Mouse (Mus musculus) T-helper 2 cell (primary cell): ENCODE measurements around the gene AI481877.

ENCODE experiments used
- in situ Hi-C: fragments of 300-600 bp; cut with MboI, MseI; formaldehyde crosslinking; loops from one replicate; pipeline ENCODE4 v1.15.1; 2025; ENCODE audit warnings: high pct_unique_total_duplicates

The AI481877 gene

GRCm38 (mm10) chr4:59125053-59125452, 13.7 kb downstream of the AI481877 start:
- in situ Hi-C loops: no loop called here

- in situ Hi-C loops: no loop called here
Observed at GRCm38 (mm10) chr4:59123557-59123956, 15.2 kb downstream of the AI481877 start.

DNA sequence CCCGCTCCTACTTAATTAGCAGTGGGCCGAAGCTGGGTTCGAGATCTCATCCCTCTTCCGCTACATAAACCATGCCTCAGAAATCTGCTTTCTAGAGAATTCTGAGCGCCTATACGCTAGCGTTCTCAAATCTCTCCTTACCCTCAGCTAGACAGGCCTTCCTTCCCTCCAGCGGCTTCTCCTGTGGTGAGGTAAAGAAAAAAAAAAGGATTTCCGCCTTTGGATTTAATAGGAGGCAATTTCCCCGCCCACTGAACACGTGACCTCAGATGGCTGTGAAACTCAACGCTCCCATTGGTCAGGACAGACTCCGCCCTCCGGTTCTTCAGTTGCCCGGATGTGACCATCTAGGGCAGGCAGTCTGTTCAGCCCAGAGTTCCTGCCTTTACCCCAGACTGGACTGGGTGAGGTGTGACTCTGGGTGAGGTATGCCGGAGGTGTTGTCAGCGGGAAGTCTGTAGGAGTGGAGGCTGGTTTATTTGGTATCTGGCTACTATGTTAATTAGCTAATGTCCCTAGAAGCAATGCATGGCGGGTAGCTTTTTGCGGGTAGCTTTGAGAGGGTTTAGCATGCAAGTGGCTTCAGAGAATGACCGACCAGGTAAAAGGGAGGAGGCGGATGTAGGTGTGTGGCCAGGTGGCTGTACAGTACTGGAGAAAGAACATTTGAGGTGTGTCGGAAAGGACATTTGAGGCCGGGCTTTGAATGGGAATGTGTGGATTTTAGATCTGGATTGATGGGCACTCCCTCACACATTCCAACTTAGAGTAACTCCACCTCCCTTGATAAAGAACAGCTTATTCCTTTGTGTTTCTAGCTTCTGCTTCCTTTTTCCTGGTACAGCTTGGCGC, 20.9 kb downstream of the AI481877 start:
- in situ Hi-C loops: no loop called here

DNA sequence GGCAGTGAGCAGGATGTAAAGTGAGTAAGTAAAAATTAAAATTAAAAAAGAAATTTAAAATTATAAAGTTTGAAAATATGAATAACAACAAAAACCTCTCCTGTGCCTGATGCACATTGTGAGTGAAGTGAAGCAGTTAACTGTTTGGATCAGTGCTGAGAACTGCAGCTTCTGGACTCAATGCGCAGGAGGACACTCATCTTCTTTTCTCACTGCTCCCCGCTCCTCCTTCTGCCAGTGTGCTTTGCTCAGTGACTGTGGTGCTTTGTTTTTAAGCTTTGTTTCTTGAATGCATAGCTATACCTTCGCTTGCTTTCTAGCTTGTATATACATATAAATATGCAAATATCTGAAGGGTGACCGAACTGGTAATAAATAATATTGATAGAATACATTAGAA, 30.1 kb downstream of the AI481877 start:
- in situ Hi-C loops: loop anchor here (10.0 kb wide), 1 partner anchor 56 kb away; no protein-coding TSS in a partner anchor

DNA sequence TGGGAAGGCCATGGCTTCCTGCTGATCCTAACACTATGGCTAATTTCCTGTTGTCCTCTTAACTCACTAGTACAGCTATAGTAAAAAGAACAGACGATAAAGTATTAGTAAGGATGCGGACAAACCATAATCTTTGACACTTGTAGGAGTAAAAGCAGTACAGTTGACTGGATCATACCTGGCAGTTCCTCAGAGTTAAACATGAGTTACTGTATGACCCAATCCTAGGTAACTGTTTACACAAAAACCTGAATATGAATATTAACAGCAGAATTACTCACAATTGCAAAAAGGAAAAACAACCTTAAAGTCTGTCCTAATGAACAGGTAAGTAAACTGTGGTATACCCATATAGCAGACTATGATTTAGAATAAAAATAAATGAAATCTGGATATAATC, 30.9 kb downstream of the AI481877 start:
- in situ Hi-C loops: loop anchor here (10.0 kb wide), 1 partner anchor 57 kb away; no protein-coding TSS in a partner anchor

DNA sequence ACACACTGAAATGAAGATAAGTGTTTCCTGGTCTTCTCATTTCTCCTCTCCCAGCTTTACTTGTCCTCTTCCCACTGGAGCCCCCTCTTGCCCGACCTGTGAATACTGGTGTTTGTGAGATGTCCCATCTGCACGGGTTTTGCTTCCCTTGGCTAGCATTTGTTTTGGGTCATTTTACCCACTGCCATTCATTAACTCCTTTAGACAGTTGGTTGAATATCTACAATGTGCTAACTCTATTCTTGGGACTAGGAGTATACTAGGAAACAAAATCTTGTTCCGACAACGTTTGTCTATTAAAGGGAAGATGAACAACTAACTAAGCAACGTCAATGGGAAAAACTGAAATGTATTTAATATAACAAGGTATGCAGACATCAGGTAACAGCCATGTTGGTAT, 32.1 kb downstream of the AI481877 start:
- in situ Hi-C loops: loop anchor here (10.0 kb wide), 1 partner anchor 58 kb away; no protein-coding TSS in a partner anchor

- in situ Hi-C loops: loop anchor here (10.0 kb wide), 1 partner anchor 61 kb away; no protein-coding TSS in a partner anchor
Observed at GRCm38 (mm10) chr4:59104166-59104565, 34.6 kb downstream of the AI481877 start.

- in situ Hi-C loops: loop anchor here (5.0 kb wide), 1 partner anchor 241 kb away; no protein-coding TSS in a partner anchor
Observed at GRCm38 (mm10) chr4:59096393-59096792, 42.4 kb downstream of the AI481877 start.

- in situ Hi-C loops: no loop called here
Observed at GRCm38 (mm10) chr4:59089391-59089790, 49.4 kb downstream of the AI481877 start.

DNA sequence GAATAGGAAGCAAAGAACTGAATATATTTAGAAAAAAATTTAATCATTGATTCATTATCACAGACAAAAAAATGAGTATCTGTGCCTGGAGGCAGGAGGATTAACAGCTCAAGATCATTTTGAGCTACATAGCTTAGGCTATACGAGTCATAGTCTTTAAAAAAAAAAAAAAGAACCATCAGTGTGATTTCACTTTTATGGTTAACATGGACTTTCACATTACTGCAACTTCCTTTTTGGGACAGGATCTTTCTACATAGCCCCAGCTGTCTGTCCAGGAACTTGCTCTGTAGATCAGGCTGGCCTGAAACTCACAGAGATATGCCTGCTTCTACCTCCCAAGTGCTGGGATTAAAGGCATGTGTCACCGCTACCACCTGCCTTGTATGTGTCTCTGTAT, 55.4 kb downstream of the AI481877 start:
- in situ Hi-C loops: no loop called here

GRCm38 (mm10) chr4:59069276-59069675, 69.5 kb downstream of the AI481877 start:
- in situ Hi-C loops: no loop called here

GRCm38 (mm10) chr4:59062526-59062925, 76.3 kb downstream of the AI481877 start:
- in situ Hi-C loops: no loop called here

DNA sequence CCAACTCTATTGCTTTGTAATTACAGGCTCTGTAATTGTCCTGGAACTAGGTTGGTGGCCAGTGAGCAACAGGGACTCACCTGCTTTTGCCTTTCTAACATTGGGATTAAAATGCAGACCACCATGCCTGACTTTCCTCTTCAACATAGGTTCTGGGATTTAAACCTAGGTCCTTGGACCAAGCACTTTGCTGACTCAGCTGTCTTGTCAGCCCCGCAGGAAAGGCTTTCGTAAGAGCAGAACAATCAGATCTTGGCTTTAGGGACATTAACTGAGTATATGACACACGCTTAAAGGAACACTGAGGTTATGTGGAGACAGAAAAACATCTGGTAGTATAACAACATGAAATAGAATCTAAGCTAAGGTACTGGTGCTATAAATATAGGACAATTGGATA, 80.9 kb downstream of the AI481877 start:
- in situ Hi-C loops: no loop called here

DNA sequence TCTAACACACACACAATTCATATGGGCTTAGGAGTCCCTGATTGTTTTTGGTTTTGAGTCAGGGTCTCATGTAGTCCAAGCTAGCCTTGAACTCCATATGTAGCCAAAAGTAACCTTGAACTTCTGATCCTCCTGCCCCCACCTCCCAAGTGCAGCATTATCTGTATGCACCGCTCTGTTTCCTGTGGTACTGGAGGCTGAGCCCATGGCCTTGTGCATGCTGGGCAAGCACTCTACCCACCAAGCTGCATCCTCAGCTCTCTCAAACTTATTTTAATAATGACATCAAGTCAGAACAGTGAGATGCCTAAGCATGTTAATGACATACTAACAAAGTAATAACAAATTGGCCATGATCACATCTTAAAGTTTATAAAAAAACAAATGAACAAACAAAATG, 87.7 kb downstream of the AI481877 start:
- in situ Hi-C loops: no loop called here

DNA sequence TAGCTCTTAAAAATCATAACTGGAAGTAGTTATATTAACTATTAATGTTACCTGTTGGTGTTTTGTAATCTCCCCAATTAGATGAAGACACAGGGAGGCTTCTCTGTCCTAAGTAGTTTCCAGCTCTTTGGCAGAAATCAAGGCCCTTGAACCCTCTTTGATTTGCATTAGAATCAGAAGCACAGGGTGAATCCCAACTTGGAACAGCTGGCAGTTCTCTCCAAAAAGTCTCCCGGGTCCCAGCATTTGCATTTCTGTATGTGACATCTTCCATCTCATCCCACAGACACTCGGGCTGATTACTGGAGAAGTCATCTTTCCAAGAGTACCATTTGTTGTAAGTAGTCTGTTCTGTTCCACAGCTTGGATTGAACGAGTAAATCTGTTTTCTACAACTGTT, 91.6 kb downstream of the AI481877 start:
- in situ Hi-C loops: no loop called here

GRCm38 (mm10) chr4:59043891-59044290, 94.9 kb downstream of the AI481877 start:
- in situ Hi-C loops: no loop called here

- in situ Hi-C loops: no loop called here
Observed at GRCm38 (mm10) chr4:59043074-59043473, 95.7 kb downstream of the AI481877 start.

DNA sequence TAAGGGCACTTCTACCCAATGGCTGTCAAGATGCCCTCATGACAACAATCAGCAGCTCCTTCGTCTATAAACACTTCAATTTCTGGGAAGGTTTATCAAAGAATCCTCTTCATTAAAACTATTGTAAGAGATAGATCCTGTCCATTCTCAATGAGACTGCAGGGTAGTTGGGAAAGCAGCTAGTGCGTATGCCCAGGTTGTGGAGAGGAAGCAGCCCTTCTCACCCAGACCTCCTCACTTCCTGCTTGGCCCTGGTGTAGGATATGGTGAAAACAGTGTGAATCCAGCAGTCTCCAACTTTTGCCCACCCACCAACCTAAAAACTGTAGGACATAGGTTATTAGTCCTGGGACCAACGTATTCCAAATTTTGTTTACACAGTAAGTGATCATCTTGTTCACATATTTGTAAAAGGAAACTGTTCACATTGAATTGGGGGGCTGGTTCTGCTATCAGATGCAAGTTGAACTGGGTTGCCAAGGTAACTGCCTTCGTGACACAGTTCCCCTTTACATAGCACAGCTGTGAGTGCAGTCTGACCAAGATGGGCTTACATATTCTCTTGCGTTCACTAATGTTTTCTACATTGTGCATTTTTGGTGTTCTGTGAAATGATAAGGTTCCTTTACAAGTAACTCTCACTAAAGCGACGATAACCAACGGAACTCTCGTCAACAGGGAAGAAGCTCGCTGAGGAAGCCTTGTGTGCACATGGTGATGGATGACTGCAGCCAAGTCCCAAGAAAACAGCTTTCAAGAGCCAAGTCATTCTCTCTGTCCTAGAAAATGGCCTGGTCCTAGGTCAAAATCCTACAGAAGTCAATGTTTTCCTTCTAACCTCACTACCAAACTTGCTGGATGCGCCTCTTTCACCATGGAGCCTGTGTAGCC, 98.1 kb downstream of the AI481877 start:
- in situ Hi-C loops: no loop called here

- in situ Hi-C loops: loop anchor here (5.0 kb wide), 2 partner anchors 40 to 735 kb away; partner anchors contain the start of gene Dnajc25
Observed at GRCm38 (mm10) chr4:59037525-59037924, 101.3 kb downstream of the AI481877 start.

DNA sequence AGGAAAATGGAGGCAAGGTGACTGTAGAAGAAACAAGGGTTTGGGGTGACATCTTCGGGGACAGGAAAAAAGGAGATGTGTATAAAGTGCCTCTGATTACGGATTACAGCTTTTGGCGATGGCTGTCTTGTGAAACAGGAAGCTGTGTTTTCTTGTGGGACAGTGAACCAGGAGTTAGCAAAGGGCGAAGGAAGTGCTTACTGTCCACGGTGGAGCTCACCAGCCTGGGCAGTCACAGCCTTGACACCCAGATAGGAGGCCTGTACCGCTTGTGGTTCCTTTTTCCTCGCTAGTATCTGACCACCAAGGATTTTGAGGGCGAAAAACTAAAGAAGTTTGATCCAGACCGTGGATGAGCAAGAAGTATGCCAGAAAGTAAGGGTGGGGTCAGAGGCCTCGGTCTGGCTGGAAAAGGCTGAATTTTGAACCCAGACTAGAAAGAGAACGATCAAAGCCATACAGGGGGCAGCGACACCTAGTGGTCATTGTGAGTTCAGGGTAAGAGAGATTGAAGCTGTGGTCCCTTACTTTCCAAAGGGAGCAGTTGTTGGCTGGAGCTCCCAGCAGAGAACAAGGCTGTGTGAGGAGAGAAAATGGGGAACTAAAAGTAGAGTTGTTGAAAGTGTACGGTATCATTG, 102.2 kb downstream of the AI481877 start:
- in situ Hi-C loops: loop anchor here (5.0 kb wide), 2 partner anchors 39 to 736 kb away; partner anchors contain the start of gene Dnajc25

DNA sequence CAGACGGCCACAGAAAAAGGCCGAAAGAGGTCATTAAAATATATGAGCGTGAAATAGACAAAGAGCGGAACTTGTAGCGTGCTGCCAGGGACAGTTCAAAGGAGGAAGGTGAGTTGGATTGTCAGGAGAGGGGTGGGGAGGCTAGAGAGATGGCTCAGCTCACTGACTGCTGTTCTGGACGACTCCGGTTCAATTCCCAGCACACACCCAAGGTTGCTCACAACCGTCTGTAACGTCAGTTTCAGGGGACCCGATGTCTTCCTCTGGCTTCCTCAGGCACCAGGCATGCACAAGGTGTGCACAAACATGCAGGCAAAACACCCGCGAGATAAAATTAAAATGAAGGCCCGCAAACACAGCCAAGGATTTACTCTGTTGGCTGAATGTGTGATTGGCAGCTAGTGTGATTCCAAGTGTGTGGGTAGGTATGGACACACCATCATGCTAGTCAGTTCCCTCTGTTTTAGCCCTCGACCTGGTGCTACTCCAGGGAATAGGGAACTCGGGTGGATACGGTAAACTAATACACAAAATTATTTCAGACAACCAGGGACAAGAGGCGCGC, 102.9 kb downstream of the AI481877 start:
- in situ Hi-C loops: loop anchor here (5.0 kb wide), 2 partner anchors 39 to 736 kb away; partner anchors contain the start of gene Dnajc25
